Mouse (Mus musculus) spleen, embryonic (tissue): ENCODE data around the gene Tmem136.

Experiments used
- CTCF ChIA-PET: fragments of 350-600 bp; sonication (Branson Sonifier 250); formaldehyde crosslinking; loops from one replicate; lab custom pipeline; 2022; lab: Charles Lee

The Tmem136 gene

DNA sequence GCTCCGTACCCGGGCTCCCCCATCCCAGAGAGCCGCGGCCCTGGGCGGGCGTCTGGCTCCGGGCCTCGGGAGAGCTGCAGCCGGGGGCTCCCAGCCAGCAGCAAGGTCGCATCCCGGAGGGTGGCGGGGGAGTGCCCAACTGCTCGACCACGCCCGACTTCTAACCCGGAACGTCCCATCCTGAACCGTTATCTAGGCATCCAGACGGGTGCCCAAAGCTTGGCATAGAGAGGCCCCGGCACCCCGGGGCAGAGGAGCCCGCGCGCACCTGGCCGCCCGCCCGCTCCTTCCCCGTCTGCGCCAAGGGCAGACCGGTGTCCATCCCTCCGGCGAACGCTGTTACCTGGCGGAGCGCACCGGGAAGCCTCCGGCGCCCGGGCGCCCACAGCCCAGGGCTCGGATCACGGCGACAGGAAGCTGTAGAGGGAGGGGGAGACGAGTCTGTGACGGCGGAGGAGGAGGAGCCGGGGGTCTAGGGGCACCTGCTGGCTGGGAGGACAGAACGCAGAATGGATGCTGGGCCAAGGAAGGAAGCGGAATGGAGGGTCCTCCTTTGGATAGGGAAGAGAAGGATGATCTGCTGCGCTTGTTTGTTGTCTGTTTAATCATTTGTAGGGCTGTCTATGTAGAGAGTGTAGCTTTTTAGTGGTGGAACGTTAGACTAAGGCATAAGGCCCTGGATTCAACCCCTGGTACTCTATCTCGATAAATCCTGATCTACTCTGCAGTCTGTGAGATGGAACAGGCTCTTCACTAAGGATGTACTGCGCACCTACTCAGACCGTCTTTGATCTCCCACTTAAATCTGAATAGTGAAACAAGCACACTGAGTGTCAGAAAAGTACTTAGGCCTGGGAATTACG lies at the start of gene Tmem136:
Tmem136 (minus strand) TSS at position 437 of the 863 bp plus-strand sequence.
- CTCF ChIA-PET: no interaction called here

- CTCF ChIA-PET: interaction anchor here (0.6 kb wide), 1 partner anchor 114 kb away, joined by 4 read pairs; no protein-coding TSS in a partner anchor
These were observed 39.6 kb upstream of the Tmem136 start for GRCm38 (mm10) chr9:43155960-43156359.

GRCm38 (mm10) chr9:43151779-43152178 lies 35.4 kb upstream of the Tmem136 start:
- CTCF ChIA-PET: no interaction called here

GRCm38 (mm10) chr9:43150957-43151356 lies 34.6 kb upstream of the Tmem136 start:
- CTCF ChIA-PET: no interaction called here

GRCm38 (mm10) chr9:43150075-43150474 lies 33.7 kb upstream of the Tmem136 start:
- CTCF ChIA-PET: no interaction called here

DNA sequence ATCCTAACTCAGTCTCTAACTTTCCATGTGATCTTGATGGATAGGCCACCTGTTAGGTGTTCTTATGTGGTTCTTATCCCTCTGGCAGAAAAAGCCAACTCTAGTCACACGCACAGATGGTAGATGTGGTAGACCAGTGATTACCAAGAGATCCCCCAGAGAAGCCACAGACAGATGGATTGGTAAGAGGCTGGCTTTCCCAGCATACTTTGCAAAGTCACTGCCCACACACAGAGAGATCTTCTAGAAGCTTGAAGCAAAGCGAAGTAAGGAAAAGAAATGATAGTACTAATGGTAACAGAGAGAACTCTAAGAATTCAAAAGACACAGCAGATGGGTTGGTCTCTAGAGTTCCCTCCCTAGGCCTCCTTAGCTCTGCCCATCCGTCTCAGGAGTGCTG lies 33.1 kb upstream of the Tmem136 start:
- CTCF ChIA-PET: no interaction called here

- CTCF ChIA-PET: no interaction called here
These were observed 28.8 kb upstream of the Tmem136 start for GRCm38 (mm10) chr9:43145196-43145595.

DNA sequence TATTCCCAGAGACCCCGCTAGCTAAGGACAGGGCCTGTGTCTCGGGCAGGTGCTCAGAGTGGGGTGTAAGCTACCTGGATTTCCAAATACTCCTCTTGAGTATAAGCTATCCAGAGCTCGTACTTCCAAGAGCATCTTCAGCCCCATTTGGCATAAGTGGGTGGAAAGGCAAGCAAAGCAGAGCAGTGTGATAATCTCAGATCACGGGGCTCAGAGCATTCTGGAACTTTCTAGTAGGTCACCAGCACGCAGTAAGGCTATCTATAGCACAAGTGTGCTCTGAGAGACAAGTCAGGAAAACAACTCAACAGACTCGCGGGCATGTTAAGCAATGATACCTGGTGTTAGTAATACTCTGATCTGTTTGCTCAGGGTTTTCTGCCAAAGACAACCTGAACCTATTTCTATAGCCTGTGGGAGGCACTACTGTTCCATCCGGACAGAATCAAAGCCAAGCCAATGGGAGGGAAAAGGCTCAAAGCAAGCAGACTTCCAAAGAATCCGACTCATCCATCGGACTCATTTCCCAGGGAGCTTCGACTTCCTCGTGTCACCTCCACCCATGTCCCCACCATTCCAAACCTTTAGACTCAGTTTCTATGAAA lies 27.9 kb upstream of the Tmem136 start:
- CTCF ChIA-PET: no interaction called here

DNA sequence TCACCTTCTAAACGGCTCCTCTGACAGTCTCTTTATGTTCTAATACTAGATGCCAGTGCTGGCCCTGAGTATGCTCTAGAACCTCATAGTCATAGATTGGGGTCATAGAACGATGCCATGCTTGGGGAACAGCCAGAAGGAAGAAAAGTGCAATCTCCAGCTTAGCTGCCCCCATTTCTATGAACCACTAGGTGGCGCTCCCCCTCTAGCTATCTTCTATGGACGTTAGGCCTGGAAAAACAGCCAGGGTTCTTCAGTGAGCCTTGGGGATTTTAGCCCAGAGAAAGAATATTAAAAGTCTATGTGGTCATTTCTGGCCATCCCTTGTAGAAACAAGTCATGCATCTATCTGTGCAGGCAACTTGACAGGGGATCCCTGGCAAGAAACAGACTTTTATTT lies 25.5 kb upstream of the Tmem136 start:
- CTCF ChIA-PET: interaction anchor here (1.0 kb wide), 2 partner anchors 20 to 69 kb away, joined by 3 to 5 read pairs; partner anchors contain the start of gene Pou2f3

DNA sequence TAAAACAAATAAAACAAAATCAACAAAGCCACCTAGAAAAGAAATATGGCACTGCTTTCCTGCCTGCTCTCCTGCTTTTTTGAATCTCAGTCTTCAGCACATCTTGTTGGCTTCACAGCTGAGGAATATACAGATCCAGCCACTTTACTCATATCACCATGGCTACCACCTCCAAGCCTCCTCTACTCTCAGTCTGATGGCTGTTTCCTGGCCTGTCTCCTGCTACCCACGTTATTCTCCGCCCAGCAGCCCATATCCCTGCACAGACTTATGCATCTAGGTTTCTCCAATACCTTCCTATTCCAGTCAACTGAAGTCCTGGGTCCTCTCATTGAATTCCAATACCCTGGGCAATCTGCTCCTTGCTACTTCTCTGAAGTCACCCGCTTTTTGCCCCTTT lies 17.2 kb upstream of the Tmem136 start:
- CTCF ChIA-PET: no interaction called here

- CTCF ChIA-PET: no interaction called here
These were observed 16.0 kb upstream of the Tmem136 start for GRCm38 (mm10) chr9:43132380-43132779.

GRCm38 (mm10) chr9:43131940-43132339 lies 15.6 kb upstream of the Tmem136 start:
- CTCF ChIA-PET: no interaction called here

DNA sequence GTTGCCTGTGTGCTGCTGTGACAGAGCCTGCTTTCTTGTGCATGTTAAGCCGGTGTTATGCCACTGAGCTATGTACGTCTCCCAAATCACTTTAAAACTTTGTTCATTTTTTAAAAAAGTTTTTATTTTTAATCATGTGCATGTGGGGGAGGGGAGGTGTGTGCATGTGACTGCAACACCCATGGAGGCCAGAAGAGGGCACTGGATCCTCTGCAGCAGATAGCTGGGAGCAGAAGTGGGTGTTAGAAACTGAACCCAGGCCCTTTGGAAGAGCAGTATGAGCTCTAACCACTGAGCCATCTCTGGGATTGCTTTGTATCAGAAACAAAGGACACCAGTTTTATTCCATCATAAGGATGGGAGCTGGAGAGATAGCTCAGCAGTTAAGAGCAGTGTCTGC lies 14.3 kb upstream of the Tmem136 start:
- CTCF ChIA-PET: no interaction called here

GRCm38 (mm10) chr9:43127101-43127787 lies 10.9 kb upstream of the Tmem136 start:
- CTCF ChIA-PET: interaction anchor here (0.5 kb wide), 1 partner anchor 13 kb away, joined by 3 read pairs; no protein-coding TSS in a partner anchor

GRCm38 (mm10) chr9:43122379-43122778 lies 6.0 kb upstream of the Tmem136 start:
- CTCF ChIA-PET: no interaction called here

GRCm38 (mm10) chr9:43121948-43122347 lies 5.6 kb upstream of the Tmem136 start:
- CTCF ChIA-PET: interaction anchor here (0.7 kb wide), 2 partner anchors 19 to 29 kb away, joined by 3 to 5 read pairs; no protein-coding TSS in a partner anchor

- CTCF ChIA-PET: no interaction called here
These were observed 597 bp upstream of the Tmem136 start for GRCm38 (mm10) chr9:43116997-43117336.

GRCm38 (mm10) chr9:43115431-43116133 lies 788 bp downstream of the Tmem136 start:
- CTCF ChIA-PET: no interaction called here

- CTCF ChIA-PET: interaction anchor here (0.6 kb wide), 1 partner anchor 13 kb away, joined by 3 read pairs; no protein-coding TSS in a partner anchor
These were observed 1.5 kb downstream of the Tmem136 start for GRCm38 (mm10) chr9:43114833-43115232.

DNA sequence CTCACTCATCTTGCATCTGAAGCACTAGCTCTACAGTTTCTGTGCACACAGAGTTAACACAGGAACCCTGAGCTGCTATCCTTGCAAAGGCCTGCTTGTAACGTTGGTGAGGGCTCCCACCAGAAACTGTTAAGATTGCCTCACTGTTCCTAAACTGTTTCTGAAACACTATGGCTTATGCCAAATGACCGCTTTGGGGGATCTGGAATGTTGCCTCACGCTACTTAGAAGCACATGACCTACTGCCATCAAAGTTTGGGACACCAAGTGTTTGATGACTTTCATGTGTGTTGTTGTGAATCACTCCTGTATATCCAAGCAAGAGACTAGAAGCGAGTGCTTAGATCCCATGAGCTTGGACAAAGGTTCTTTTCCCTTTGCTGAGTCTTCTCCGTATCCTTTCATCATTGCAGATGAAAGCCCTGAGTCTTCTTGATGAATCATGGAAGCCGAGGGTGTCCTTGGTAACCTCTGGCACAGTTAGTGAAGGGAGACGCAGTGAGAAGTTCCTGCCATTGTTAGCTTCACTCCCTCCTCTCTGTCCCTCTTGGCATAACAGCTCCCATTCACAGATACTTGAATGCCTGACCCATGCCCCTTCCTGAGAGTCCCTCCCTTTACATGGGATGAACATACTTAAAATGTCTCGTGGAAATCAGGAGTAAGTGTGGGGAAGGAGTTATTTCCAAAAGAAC lies 5.9 kb downstream of the Tmem136 start:
- CTCF ChIA-PET: no interaction called here

GRCm38 (mm10) chr9:43109125-43109524 lies 7.2 kb downstream of the Tmem136 start:
- CTCF ChIA-PET: no interaction called here
